Mouse (Mus musculus): ENCODE measurements around the gene Lmod2.

Lmod2 gene

GRCm38 (mm10) chr6:24601668-24602067, 4.1 kb downstream of the Lmod2 start:
- no peak for DNase-seq (ENCODE audit: extremely low spot score, low spot score)

- no peak for DNase-seq (ENCODE audit: extremely low spot score, low spot score)
These were observed 4.8 kb downstream of the Lmod2 start for GRCm38 (mm10) chr6:24602351-24602750.

GRCm38 (mm10) chr6:24602993-24603392, 5.4 kb downstream of the Lmod2 start:
- no peak for DNase-seq (ENCODE audit: extremely low spot score, low spot score)

- DNase-seq (ENCODE audit: extremely low spot score, low spot score) = no peak
These were observed 6.7 kb downstream of the Lmod2 start for GRCm38 (mm10) chr6:24604289-24604688.

- DNase-seq (ENCODE audit: extremely low spot score, low spot score) = no peak
These were observed 8.1 kb downstream of the Lmod2 start for GRCm38 (mm10) chr6:24605631-24606030.

GRCm38 (mm10) chr6:24606512-24606911, 8.9 kb downstream of the Lmod2 start:
- DNase-seq (ENCODE audit: extremely low spot score, low spot score) = no peak

GRCm38 (mm10) chr6:24607531-24607930, 10.0 kb downstream of the Lmod2 start:
- DNase-seq (ENCODE audit: extremely low spot score, low spot score) = no peak

GRCm38 (mm10) chr6:24608129-24608528, 10.6 kb downstream of the Lmod2 start:
- no peak for DNase-seq (ENCODE audit: extremely low spot score, low spot score)

- DNase-seq (ENCODE audit: extremely low spot score, low spot score) = no peak
These were observed 11.1 kb downstream of the Lmod2 start for GRCm38 (mm10) chr6:24608682-24609081.

- no peak for DNase-seq (ENCODE audit: extremely low spot score, low spot score)
These were observed 12.0 kb downstream of the Lmod2 start for GRCm38 (mm10) chr6:24609531-24609930.

GRCm38 (mm10) chr6:24610358-24610757, 12.8 kb downstream of the Lmod2 start:
- DNase-seq (ENCODE audit: extremely low spot score, low spot score) = no peak

- DNase-seq (ENCODE audit: extremely low spot score, low spot score) = no peak
These were observed 14.7 kb downstream of the Lmod2 start for GRCm38 (mm10) chr6:24612074-24612755.

- no peak for DNase-seq (ENCODE audit: extremely low spot score, low spot score)
These were observed 15.8 kb downstream of the Lmod2 start for GRCm38 (mm10) chr6:24613346-24613745.

GRCm38 (mm10) chr6:24613918-24614317, 16.4 kb downstream of the Lmod2 start:
- DNase-seq (ENCODE audit: extremely low spot score, low spot score) = no peak

GRCm38 (mm10) chr6:24616746-24617145, 19.2 kb downstream of the Lmod2 start:
- DNase-seq (ENCODE audit: extremely low spot score, low spot score) = no peak

- DNase-seq (ENCODE audit: extremely low spot score, low spot score) = no peak
These were observed 21.9 kb downstream of the Lmod2 start for GRCm38 (mm10) chr6:24619285-24620045.

- DNase-seq (ENCODE audit: extremely low spot score, low spot score) = no peak
These were observed 23.4 kb downstream of the Lmod2 start for GRCm38 (mm10) chr6:24620936-24621335.

GRCm38 (mm10) chr6:24622098-24622497, 24.5 kb downstream of the Lmod2 start:
- no peak for DNase-seq (ENCODE audit: extremely low spot score, low spot score)

GRCm38 (mm10) chr6:24627586-24628030, 30.0 kb downstream of the Lmod2 start:
- peak; percentile 32 for DNase-seq (ENCODE audit: extremely low spot score, low spot score)

GRCm38 (mm10) chr6:24628499-24628898, 30.9 kb downstream of the Lmod2 start:
- no peak for DNase-seq (ENCODE audit: extremely low spot score, low spot score)

GRCm38 (mm10) chr6:24632061-24632460, 34.5 kb downstream of the Lmod2 start:
- no peak for DNase-seq (ENCODE audit: extremely low spot score, low spot score)

GRCm38 (mm10) chr6:24634065-24634464, 36.5 kb downstream of the Lmod2 start:
- DNase-seq (ENCODE audit: extremely low spot score, low spot score) = no peak

- no peak for DNase-seq (ENCODE audit: extremely low spot score, low spot score)
These were observed 38.3 kb downstream of the Lmod2 start for GRCm38 (mm10) chr6:24635814-24636213.

Measured in neural tube, embryonic 10.5 days (tissue).